Mouse (Mus musculus) Patski (cell line): ENCODE results near the gene Ada. TPM values are rescaled to one million over a fixed set of nuclear protein-coding genes. Genes with fewer than 3 reads are reported as not detected.

Experiments
- ATAC-seq: fragments of 100-300 bp; one replicate; pipeline ENCODE4 v1.8.0; 2021
- CTCF ChIA-PET: fragments of 350-600 bp; sonication (Branson Sonifier 250); formaldehyde crosslinking; loops from one replicate; lab custom pipeline; 2022; ENCODE audit warnings: inconsistent platforms; lab: Charles Lee
- POLR2A ChIA-PET: fragments of 350-600 bp; sonication (Branson Sonifier 250); formaldehyde crosslinking; loops from one replicate; lab custom pipeline; 2022; ENCODE audit warnings: antibody characterized with exemption, inconsistent platforms; lab: Charles Lee
- DNase-seq: peaks from one replicate; pipeline ENCODE4 v3.0.0-alpha.2; 2011; ENCODE audit warnings: low read depth, low spot score
- H3K27me3 ChIP-seq: fragments of 371-371 bp; one replicate; pipeline ENCODE4 v1.5.1; 2021
- CTCF ChIP-seq: fragments of 100-300 bp; IDR thresholded peaks from one replicate; pipeline ENCODE4 v1.5.1; 2021
- in situ Hi-C: fragments of 300-500 bp; cut with MboI; formaldehyde crosslinking; loops from 3 replicates; pipeline ENCODE4 v1.11.1; 2018; ENCODE audit warnings: low pct_unique_long_range_greater_than_20kb, mixed read lengths
- polyA plus RNA-seq: library from polyadenylated mRNA; unstranded; gene quantifications from one replicate; pipeline ENCODE4 v1.2.3, GENCODE M21; 2021

The Ada gene
- polyA plus RNA-seq, 1 experiment from 2014 or later = 4.0 TPM

- CTCF ChIA-PET = no interaction called here
- peaks cover 26% of the 10 kb centered on the region for H3K27me3 ChIP-seq
- in situ Hi-C loops = no loop called here
- ATAC-seq = no peak
- POLR2A ChIA-PET = no interaction called here
- no peak for TF ChIP-seq CTCF
- no peak for DNase-seq
Measured at GRCm38 (mm10) chr2:163770731-163771130, 20.7 kb upstream of the Ada start.

- in situ Hi-C loops = no loop called here
- peaks cover 16% of the 10 kb centered on the region for H3K27me3 ChIP-seq
- no peak for TF ChIP-seq CTCF
- ChIA-PET POLR2A (no interaction called here), CTCF (interaction anchor here (1.0 kb wide), 1 partner anchor 24 kb away, joined by 3 read pairs; no protein-coding TSS in a partner anchor)
- ATAC-seq = no peak
- DNase-seq = no peak
Measured at GRCm38 (mm10) chr2:163766890-163767289, 16.9 kb upstream of the Ada start.

- in situ Hi-C loops = no loop called here
- ChIA-PET POLR2A (no interaction called here), CTCF (interaction anchor here (1.0 kb wide), 1 partner anchor 24 kb away, joined by 3 read pairs; no protein-coding TSS in a partner anchor)
- peaks cover 15% of the 10 kb centered on the region for H3K27me3 ChIP-seq
- no peak for TF ChIP-seq CTCF
- ATAC-seq (no peak), DNase-seq (no peak)
Measured at GRCm38 (mm10) chr2:163766261-163766660, 16.2 kb upstream of the Ada start.

GRCm38 (mm10) chr2:163761402-163761801, 11.4 kb upstream of the Ada start:
- in situ Hi-C loops = no loop called here
- TF ChIP-seq CTCF = no peak
- DNase-seq (no peak), ATAC-seq (no peak)
- CTCF ChIA-PET = no interaction called here
- POLR2A ChIA-PET = no interaction called here
- H3K27me3 ChIP-seq = no peaks in the 10 kb centered on the region

- no peak for DNase-seq
- H3K27me3 ChIP-seq = no peaks in the 10 kb centered on the region
- TF ChIP-seq CTCF = no peak
- ATAC-seq = no peak
- in situ Hi-C loops = no loop called here
- POLR2A ChIA-PET = no interaction called here
- CTCF ChIA-PET = no interaction called here
Measured at GRCm38 (mm10) chr2:163760589-163760988, 10.6 kb upstream of the Ada start.

GRCm38 (mm10) chr2:163758146-163758545, 8.1 kb upstream of the Ada start:
- no peak for TF ChIP-seq CTCF
- ATAC-seq (no peak), DNase-seq (no peak)
- CTCF ChIA-PET = interaction anchor here (1.2 kb wide), 1 partner anchor 224 kb away, joined by 3 read pairs; no protein-coding TSS in a partner anchor
- in situ Hi-C loops = no loop called here
- no peaks in the 10 kb centered on the region for H3K27me3 ChIP-seq
- POLR2A ChIA-PET = interaction anchor here (0.5 to 0.6 kb wide), 2 partner anchors 161 to 248 kb away, joined by 3 read pairs; no protein-coding TSS in a partner anchor

GRCm38 (mm10) chr2:163756723-163757122, 6.7 kb upstream of the Ada start:
- POLR2A ChIA-PET = interaction anchor here (0.7 kb wide), 1 partner anchor 207 kb away, joined by 4 read pairs; no protein-coding TSS in a partner anchor
- in situ Hi-C loops = no loop called here
- no peak for TF ChIP-seq CTCF
- CTCF ChIA-PET = interaction anchor here (0.9 kb wide), 1 partner anchor 14 kb away, joined by 3 read pairs; no protein-coding TSS in a partner anchor
- DNase-seq = peak; percentile 35
- H3K27me3 ChIP-seq = no peaks in the 10 kb centered on the region
- no peak for ATAC-seq

- POLR2A ChIA-PET = interaction anchor here (0.6 kb wide), 1 partner anchor 246 kb away, joined by 4 read pairs; no protein-coding TSS in a partner anchor
- no peaks in the 10 kb centered on the region for H3K27me3 ChIP-seq
- no peak for DNase-seq
Measured at GRCm38 (mm10) chr2:163754228-163754627, 4.2 kb upstream of the Ada start.

GRCm38 (mm10) chr2:163744801-163745570, 5.1 kb downstream of the Ada start:
- H3K27me3 ChIP-seq = no peaks in the 10 kb centered on the region
- POLR2A ChIA-PET = interaction anchor here (1.4 kb wide), 1 partner anchor 81 kb away, joined by 4 read pairs; no protein-coding TSS in a partner anchor
- CTCF ChIA-PET = no interaction called here
- ATAC-seq = no peak
- DNase-seq = no peak
- no peak for TF ChIP-seq CTCF
- in situ Hi-C loops = no loop called here

More at GRCm38 (mm10) chr2:163754228-163754627, 4.2 kb upstream of the Ada start:
- CTCF ChIA-PET = no interaction called here
- ATAC-seq = no peak
- in situ Hi-C loops = no loop called here
- TF ChIP-seq CTCF = no peak

GRCm38 (mm10) chr2:163743357-163743756, 6.7 kb downstream of the Ada start:
- no peak for ATAC-seq
- ChIA-PET CTCF (interaction anchor here (0.9 to 1.4 kb wide), 3 partner anchors 13 to 44 kb away, joined by 3 read pairs; no protein-coding TSS in a partner anchor), POLR2A (no interaction called here)
- no peak for DNase-seq
- no peak for TF ChIP-seq CTCF
- in situ Hi-C loops = no loop called here
- H3K27me3 ChIP-seq = no peaks in the 10 kb centered on the region

GRCm38 (mm10) chr2:163742656-163743055, 7.4 kb downstream of the Ada start:
- ATAC-seq = no peak
- DNase-seq = no peak
- ChIA-PET POLR2A (no interaction called here), CTCF (interaction anchor here (0.8 to 1.4 kb wide), 4 partner anchors 12 to 45 kb away, joined by 3 read pairs; no protein-coding TSS in a partner anchor)
- in situ Hi-C loops = no loop called here
- no peaks in the 10 kb centered on the region for H3K27me3 ChIP-seq
- no peak for TF ChIP-seq CTCF
